Mouse (Mus musculus) MEL (cell line): ENCODE results near the gene Mapt.

Experiments used
- CTCF ChIP-seq, 3 experiments: IDR thresholded peaks in 2 of 3; conservative IDR thresholded peaks in 1 of 3; 2 replicates each; pipeline ENCODE4 v1.5.1; 2011 to 2012; ENCODE audit warnings: low read length in 3 of 3, low read depth in 2 of 3, mild to moderate bottlenecking in 2 of 3, improper control_type of control experiment in 1 of 3, inconsistent platforms in 1 of 3, mixed read lengths in 1 of 3, moderate library complexity in 1 of 3; ENCODE audit not compliant: control insufficient read depth in 1 of 3, insufficient read depth in 1 of 3, poor library complexity in 1 of 3, severe bottlenecking in 1 of 3
- GATA1 ChIP-seq: IDR thresholded peaks from 2 replicates; pipeline ENCODE4 v1.6.1; 2011; ENCODE audit warnings: low read depth, low read length, improper control_type of control experiment
- MAX ChIP-seq: IDR thresholded peaks from 2 replicates; pipeline ENCODE4 v1.6.1; 2011; ENCODE audit warnings: low read length, improper control_type of control experiment

DNA sequence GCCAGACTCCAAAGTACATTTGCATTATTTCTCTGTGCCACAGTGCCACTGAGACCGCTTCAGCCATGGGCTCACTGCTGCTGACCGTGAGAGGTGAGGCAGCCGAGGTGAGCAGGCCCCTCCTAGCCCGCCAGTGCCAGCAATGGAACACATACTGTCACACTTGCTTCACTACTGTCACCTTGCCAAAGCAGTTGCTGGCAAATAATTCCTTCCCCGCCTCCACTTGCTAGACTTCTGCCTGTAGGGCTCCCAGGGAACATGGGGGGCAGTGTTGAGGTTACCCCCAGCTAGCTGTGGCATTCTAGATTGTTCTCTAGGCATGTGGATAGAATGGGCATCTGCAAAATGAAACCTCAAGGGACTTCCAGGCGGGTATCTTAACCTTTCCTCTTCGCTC, 6.0 kb downstream of the Mapt start:
- TF ChIP-seq MAX (no peak), CTCF (IDR thresholded peaks at IDR 0.05 in 2 of 3, conservative IDR thresholded peaks at IDR 0.05 in 1 of 3; ENCODE audit: control insufficient read depth in 1 of 3, insufficient read depth in 1 of 3, low read depth in 2 of 3, low read length in 3 of 3, poor library complexity in 1 of 3, severe bottlenecking in 1 of 3) (no peak), GATA1 (no peak)
